Mouse (Mus musculus) mouse trophoblast stem cell (cell line): ENCODE measurements around the gene Klrc3.
"Not testable (repeated sequence)": the region's sequence is repeated elsewhere in the genome, so short reads cannot be mapped to it uniquely, and the experiment has no call there.

ENCODE experiments used
- in situ Hi-C, 2 experiments: fragments of 300-500 bp; cut with MseI, MboI; formaldehyde crosslinking; loops; 2 replicates in 1 of 2; 3 replicates in 1 of 2; pipeline ENCODE4 v1.15.1; 2025

Klrc3 gene

DNA sequence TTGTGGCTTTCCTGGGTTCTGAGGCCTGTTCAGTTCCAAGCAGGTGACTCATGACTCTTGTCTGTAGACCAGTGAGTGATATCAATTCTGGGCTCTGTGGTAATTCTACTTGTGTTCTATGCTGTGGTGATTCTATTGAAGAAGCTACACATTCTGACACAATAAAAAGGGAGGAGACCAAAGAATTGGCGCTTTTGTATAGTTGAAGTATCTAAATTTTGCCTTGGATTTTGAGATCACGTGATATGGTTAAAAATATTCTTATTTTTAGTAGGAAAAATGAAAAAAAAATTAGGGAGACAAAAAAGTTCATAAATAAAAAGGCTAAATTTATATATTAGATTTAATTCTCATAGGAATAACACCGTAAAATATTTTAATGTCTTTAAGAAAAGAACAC, at the start of gene Klrc3:
Gene Klrc3, minus strand, starts transcription at position 101 of the 400 bp plus-strand sequence.
- in situ Hi-C loops: not testable (repeated sequence)

DNA sequence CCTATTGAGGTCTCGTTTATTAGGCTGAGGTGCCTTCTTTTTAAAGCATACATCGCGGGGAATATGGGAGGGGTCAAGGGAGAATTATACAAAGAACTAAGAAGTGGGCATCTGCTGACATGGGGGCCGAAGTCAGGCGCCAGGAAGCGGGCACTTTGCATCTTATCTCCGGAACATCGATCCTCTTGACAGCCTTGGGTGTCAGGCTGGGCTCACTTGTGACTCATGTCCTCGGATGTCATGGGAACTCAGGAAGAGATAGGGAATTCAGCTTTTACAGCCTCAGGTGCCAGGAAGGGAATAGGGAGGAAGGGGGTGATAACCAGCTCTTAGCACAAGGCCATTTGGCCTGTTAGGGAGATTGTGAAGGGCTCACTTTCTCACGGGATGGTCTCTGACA, 48.3 kb upstream of the Klrc3 start:
- in situ Hi-C loops: not testable (repeated sequence)

DNA sequence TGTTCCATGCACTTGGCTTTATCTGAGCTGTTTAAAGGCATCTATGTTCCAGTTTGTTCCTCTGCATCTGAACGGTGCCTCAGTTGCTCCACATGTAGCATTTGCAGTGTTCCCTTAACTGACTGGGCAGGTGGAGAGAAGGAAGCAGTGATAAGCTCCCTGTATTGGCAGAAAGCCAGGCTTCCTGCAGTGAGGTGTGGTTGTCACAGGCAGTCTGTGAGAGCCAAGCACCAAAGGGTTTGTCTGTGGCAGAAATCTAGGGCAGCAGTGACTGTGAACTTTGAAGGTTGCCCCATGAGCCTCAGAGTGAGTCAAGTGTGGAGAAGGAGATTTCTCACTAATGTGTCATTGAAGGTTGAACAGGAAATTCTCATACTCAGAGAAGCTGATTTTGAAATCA, 37.2 kb upstream of the Klrc3 start:
- in situ Hi-C loops: no loop called here

DNA sequence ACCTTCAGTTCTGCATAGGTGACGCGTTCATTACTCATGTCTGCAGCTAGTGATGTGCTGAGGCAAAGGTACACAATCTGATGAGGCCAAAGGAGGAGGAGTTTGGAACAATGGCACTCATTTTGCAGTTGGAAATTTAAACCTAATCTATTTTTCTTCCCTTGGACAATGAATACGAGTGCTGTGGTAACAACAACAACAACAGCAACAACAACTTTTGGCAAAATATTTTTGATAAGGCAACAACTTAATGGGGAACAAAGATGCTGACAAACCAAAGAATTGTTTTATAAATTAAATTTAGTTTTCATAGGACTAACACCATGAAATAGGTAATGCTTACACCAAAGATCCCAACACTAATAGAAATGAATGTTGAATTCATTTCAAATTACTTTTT, 35.7 kb upstream of the Klrc3 start, which contains the start of gene Klrc1:
Gene Klrc1, minus strand, starts transcription at position 101 of the 400 bp plus-strand sequence.
- in situ Hi-C loops: no loop called here

DNA sequence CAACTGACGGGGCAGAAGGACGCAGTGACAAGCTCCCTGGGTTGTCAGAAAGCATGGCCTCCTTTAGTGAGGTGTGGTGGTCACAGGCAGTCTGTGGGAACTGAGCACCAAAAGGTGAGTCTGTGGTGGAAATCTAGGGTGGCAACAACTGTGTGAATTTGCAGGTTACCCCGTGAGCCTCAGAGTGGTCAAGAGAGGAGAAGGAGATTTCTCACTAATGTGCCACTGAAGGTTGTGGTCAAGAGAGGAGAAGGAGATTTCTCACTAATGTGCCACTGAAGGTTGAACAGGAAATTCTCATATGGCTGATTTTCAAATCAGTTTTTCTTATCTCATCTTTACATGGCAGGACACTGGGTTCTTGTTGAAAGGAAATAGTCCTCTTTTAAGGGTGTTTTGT, 18.2 kb upstream of the Klrc3 start:
- in situ Hi-C loops: not testable (repeated sequence)

DNA sequence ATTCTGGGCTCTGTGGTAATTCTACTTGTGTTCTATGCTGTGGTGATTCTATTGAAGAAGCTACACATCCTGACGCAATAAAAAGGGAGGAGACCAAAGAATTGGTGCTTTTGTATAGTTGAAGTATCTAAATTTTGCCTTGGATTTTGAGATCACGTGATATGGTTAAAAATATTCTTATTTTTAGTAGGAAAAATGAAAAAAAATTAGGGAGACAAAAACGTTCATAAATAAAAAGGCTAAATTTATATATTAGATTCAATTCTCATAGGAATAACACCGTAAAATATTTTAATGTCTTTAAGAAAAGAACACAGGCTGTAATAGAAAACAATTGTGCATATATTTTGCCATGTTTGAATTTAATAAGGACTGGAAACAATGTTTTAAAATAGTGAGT, 17.5 kb upstream of the Klrc3 start, which contains the start of gene Klrc2:
Gene Klrc2, minus strand, starts transcription at position 101 of the 400 bp plus-strand sequence.
- in situ Hi-C loops: not testable (repeated sequence)

DNA sequence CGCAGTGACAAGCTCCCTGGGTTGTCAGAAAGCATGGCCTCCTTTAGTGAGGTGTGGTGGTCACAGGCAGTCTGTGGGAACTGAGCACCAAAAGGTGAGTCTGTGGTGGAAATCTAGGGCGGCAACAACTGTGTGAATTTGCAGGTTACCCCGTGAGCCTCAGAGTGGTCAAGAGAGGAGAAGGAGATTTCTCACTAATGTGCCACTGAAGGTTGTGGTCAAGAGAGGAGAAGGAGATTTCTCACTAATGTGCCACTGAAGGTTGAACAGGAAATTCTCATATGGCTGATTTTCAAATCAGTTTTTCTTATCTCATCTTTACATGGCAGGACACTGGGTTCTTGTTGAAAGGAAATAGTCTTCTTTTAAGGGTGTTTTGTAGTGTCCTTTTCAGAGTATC, 917 bp upstream of the Klrc3 start:
- in situ Hi-C loops: not testable (repeated sequence)

DNA sequence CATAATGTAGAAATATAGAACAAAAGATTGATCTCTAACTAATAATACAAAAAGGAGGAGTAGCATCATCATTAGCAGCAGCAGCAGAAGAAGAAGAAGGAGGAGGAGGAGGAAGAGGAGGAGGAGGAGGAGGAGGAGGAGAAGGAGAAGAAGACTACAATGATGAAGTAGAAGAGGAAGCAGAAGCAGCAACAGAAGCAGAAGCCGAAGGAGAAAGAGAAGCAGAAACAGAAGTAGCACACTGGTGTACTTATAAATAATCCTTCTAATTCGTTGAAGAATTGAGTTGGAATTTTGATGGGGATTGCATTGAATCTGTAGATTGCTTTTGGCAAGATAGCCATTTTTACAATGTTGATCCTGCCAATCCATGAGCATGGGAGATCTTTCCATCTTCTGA, 12.1 kb downstream of the Klrc3 start:
- in situ Hi-C loops: not testable (repeated sequence)

DNA sequence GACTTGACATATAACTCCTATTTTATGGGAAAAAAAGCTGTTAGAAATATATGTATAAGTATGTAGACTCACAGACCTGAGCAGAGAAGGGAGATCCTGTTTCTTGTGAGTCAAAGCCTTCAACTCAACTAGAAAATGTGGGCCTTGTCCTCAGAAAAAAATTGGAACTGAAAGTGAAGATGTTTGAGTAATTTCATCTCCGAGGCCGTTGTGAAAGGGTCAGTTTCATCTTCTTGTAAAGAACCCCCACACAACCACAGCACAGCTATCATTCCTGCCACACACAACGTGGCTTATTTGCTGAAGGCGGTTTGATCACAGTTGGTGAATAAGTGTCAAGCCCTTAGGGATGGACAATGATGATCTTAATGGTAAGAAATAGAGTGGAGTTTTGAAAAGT, 19.4 kb downstream of the Klrc3 start, which contains the start of gene Klrk1:
Gene Klrk1, minus strand, starts transcription at position 130 of the 400 bp plus-strand sequence.
- in situ Hi-C loops: no loop called here

DNA sequence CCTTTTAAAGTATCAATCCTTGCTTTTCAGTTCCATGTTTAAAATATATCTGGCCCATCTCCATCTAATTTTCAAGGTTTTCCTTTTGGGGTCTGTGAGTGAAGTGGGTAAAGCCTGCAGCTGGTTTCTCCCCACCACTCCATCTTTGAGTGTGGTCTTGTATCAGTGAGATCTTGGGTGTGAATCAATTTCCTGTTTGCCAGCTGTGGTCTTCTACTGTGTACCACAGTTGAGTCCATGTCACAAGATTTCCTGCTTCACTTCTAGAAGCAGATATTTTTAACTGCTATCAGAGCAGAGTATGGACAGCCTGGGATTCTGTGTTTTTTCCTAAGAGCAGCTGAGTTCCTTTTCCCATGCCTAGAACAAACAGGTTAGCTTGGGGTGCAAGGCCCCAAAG, 34.8 kb downstream of the Klrc3 start:
- in situ Hi-C loops: no loop called here

DNA sequence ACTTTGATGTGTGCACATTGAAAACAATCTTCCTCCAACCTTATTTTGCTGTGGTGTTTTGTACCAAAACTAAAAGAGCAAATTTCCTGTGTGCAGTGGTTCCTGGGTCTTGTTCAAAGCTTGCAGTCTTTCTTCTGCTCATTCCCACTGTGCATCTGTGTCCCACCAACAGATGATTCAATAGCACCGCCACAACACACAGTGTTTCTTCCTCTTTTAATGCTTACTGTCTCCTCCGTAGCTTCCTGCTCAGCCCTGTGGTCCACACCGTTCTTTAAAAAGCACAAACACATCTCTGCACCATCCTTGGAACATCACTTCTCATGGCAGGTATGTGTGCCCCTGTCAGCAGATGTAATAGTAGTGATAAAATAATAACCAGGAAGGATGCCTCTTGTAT, 51.6 kb downstream of the Klrc3 start, which contains the start of gene Klrd1:
Gene Klrd1, plus strand, starts transcription at position 275 of the 400 bp plus-strand sequence.
- in situ Hi-C loops: no loop called here
